Mouse (Mus musculus) brain, embryonic 18.5 days (tissue): ENCODE results near the gene Sin3a.

Experiments
- DNase-seq: peaks from one replicate; pipeline ENCODE4 v3.0.0-alpha.2; 2012; ENCODE audit warnings: low read depth, low spot score

The Sin3a gene

DNA sequence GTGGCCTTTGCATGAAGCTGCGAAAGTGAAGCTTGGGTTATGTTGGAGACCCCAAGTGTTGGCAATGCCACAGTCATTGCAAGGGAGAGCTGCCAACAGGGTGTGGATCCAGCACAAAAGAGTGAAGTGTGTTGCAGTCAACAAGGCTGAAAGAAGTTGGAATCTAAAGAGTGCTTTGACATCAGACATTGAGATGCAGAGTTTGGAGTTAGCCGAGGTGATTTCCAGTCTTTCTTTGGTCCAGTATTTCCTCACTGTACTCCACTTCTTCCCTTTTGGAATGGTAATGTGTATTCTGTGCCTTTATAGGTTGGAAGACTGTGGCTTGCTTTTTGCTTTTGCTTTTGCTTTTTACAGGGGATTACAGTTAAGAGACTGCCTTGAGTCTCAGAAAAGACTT, 94.3 kb downstream of the Sin3a start:
- DNase-seq, result no peak

DNA sequence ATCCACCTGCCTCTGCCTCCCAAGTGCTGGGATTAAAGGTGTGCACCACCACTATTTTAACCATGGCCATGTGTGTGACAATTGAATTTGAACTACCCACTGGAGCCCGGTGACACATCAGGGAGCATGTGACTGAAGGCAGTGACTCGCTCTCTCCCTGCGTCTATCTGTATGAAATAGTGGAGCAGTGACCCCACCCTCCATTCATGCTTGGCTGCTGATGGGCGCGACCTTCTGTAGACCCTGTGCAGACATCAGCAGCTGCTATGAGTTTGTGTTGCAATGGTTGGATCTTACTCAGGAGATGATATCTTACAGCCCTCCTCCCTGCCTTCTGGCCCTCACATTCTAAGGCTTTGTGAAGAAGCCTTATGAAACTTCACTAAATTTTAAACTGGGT, 96.6 kb downstream of the Sin3a start:
- no peak for DNase-seq
